Mouse (Mus musculus) layer of hippocampus, postnatal 14 days (tissue): Measurements from ENCODE around the gene Gbp5. TPM values are rescaled to one million over a fixed set of nuclear protein-coding genes. Genes with fewer than 3 reads are reported as not detected.
"Not testable (repeated sequence)": the region's sequence is repeated elsewhere in the genome, so short reads cannot be mapped to it uniquely, and the experiment has no call there.

Experiments used
- DNase-seq, 2 experiments: peaks; one replicate each; pipeline ENCODE4 v3.0.0; 2021 to 2022; ENCODE audit warnings: low spot score in 2 of 2, mixed read lengths in 1 of 2
- total RNA-seq, 2 experiments: library from RNA; stranded (reverse); gene quantifications; 2 replicates each; pipeline ENCODE4 v1.2.3; 2021

Gene Gbp5
- total RNA-seq, 2 experiments from 2014 or later = 1.3 to 1.5 TPM

- DNase-seq = no peak
These were observed 47.6 kb downstream of the Gbp5 start for GRCm38 (mm10) chr3:142541391-142541790.

- DNase-seq = not testable (repeated sequence)
These were observed 49.0 kb downstream of the Gbp5 start for GRCm38 (mm10) chr3:142542776-142543175.

GRCm38 (mm10) chr3:142546690-142547089, 52.9 kb downstream of the Gbp5 start:
- no peak for DNase-seq

- DNase-seq = no peak
These were observed 56.4 kb downstream of the Gbp5 start for GRCm38 (mm10) chr3:142550052-142550676.

DNA sequence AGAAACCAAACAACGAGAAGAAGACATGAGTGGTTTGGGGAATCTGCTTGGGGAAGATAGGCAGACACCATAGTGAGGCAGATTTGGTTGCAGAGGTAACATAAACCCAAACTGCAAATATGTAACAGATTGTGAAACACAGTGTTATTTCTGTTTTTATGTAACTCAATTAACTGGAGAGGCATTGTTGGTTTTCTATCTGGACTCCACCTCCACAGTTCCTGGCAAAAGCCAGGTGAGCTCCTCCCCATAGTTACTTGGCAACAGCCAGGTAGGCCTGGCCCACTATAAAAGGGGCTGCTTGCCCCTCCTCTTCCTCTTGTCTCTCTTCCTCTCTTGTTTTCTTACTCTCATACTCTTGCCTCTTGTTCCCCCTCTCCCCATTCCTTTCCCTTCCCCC, 60.8 kb downstream of the Gbp5 start:
- DNase-seq = no peak

- no peak for DNase-seq
These were observed 61.8 kb downstream of the Gbp5 start for GRCm38 (mm10) chr3:142555623-142556022.

- peak; percentile 4 to 7 for DNase-seq
These were observed 66.0 kb downstream of the Gbp5 start, which contains the start of gene Gbp3 for GRCm38 (mm10) chr3:142559632-142560228. Gbp3 (plus strand) TSS chr3:142560026.

DNA sequence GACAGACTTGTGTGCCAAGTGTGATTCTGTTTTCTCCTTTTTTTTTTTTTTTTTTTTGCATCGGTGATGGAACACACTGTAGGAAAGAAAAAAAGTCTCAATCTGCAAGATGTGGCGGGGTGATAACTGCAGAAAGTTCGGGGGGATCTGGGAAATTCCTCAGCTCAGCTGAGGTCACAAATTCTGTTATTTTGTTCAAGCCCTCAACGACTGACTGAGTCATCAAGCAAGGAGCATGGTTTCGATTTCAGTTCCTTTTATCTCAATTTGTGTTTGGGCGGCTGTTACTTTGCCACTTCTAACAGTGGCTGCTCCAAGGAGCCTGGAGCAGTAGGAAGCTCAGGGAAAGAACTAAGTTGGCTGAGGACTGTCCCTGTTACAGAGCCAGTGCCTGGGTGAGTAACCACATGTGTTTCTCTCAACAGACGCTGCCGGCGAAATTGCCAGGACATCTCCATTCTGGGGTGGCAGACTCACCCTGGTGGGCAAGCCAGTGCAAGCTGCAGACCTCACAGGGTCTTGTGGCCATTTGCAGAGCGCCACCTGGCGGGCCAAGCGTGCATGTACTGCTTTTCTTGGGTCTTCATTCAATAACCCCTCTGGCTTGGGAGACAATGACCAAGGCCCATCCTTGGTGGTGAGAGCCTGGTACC, 66.6 kb downstream of the Gbp5 start:
- DNase-seq = peak; percentile 66 to 84

DNA sequence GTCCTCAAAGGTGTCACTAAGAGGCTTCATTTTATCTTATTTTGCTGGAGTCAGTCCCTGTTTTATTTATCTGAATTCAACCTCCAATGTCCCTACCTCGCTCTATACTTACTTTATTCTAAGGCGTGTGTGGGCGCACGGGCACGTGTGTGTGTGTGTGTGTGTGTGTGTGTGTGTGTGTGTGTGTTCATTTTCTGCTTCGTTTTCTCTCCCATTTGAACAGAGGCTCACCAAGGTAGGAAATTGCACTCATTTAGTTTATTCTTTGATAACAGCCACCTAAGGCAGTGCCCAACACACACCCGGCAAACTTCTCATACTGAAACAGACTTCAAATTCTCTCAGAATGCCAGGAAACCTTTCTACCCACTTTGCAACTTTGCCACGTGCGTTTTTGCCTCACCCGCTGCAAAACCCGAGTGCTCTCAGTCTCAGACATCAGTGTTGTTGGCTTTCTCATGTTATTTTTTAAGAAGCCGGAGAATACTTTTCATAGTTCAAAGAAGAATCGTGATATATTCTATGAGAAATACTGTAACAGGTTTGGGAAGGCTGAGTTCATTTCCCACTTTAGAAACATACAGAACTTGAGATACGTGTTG, 67.4 kb downstream of the Gbp5 start:
- no peak for DNase-seq

DNA sequence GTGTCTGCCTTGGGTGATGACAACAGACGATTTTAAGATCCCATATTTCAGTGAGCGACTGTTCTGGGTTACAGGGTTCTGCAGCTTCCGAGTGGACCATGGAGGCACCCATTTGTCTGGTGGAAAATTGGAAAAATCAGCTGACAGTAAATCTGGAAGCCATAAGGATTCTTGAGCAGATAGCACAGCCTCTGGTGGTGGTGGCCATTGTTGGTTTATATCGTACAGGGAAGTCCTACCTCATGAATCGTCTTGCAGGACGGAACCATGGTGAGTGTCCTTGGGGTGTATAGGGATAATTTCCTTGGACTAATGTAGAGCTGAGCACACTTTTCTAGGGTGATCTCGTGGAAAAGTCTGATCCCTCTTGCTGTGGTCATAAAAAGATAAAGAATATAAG, 67.9 kb downstream of the Gbp5 start:
- no peak for DNase-seq

- DNase-seq = not testable (repeated sequence)
These were observed 73.7 kb downstream of the Gbp5 start for GRCm38 (mm10) chr3:142567490-142567889.

- no peak for DNase-seq
These were observed 77.0 kb downstream of the Gbp5 start for GRCm38 (mm10) chr3:142570738-142571137.

Other genes starting within 250 kb of the Gbp5 start
- 10 to 100 TPM; 25.2 to 28.7 TPM for gene Pdlim5, start 98.3 kb upstream of the Gbp5 start, total RNA-seq
- gene Gbp7, start 36.4 kb downstream of the Gbp5 start, total RNA-seq = 1 to 10 TPM; 2.7 to 2.8 TPM
- 1 to 10 TPM; 3.0 to 3.9 TPM for gene Gbp3, start 66.0 kb downstream of the Gbp5 start, total RNA-seq
- gene Gbp2b, start 100.9 kb downstream of the Gbp5 start, total RNA-seq = not detected
- gene Gbp2, start 126.6 kb downstream of the Gbp5 start, total RNA-seq = 1 to 10 TPM in 1 of 2 experiments, under 1 TPM in 1; 0.79 to 1.8 TPM
- 1 to 10 TPM; 4.8 to 7.3 TPM for gene Kyat3, start 207.1 kb downstream of the Gbp5 start, total RNA-seq